Mouse (Mus musculus) forelimb bud, embryonic 11.5 days (tissue): ENCODE measurements at regions not wholly inside any gene's neighbourhood (a gene's known extent, or its start where the extent isn't known, plus 50 kb on each side); places are given as distances from the start of the nearest gene placed in this dataset.
"Not testable (repeated sequence)": the region's sequence is repeated elsewhere in the genome, so short reads cannot be mapped to it uniquely, and the experiment has no call there.

ENCODE experiments used
- DNase-seq: peaks from one replicate; pipeline ENCODE4 v3.0.0-alpha.2; 2012; ENCODE audit warnings: low read depth, low spot score

DNA sequence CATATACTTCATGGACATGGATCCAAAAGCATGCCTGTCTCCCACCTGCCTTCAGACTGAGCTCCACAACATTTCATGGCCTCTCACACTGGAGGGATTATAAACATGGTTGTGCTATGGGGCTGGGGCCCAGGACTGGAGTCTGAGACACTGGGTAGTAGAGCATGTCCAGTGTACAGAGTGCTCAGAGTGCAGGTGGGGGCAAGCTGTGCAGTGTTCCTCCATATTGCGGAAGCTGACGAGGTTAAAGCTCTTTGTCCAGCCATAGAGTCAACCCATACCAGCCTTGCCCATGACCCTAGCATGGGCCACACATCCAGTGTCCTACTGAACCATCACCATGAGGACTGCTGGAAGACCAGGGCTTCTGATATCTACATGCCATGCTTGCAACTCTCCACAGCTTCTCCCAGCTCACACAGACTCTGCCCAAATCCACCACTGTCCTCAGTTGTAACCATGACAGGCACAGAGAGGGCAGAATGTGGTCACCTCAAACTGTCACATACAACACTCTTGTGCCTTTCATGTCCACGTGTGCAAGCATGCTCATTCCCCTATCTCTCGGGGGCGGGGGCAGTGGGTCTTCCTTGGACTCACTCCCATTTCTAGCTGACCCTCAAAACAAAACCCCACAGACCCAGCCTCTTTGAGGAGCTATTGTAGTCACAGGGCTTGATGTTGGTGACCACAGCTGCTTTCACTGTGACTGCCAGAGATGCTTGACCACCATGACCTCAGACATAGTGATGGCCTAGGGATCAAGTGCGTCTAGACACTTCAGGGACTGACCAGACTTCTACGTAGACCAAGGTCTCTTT lies 55.9 kb downstream of the Tmem121 start:
- DNase-seq: no peak

DNA sequence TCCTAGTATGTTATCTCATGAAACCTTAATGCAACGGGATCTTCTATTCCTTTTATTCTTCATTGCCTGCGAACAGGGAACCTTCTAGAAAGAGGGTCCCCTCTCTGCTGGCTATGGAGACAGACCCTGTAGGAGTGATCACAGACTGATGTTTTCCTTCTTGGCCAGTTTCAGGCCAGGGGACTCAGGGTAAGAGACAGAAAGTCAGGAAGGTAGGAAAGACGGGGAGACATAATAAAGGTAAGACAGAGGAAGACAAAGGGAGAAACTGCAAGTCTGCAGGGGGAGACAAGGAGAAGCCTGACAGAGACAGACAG lies 56.4 kb downstream of the Tmem121 start:
- DNase-seq: no peak

DNA sequence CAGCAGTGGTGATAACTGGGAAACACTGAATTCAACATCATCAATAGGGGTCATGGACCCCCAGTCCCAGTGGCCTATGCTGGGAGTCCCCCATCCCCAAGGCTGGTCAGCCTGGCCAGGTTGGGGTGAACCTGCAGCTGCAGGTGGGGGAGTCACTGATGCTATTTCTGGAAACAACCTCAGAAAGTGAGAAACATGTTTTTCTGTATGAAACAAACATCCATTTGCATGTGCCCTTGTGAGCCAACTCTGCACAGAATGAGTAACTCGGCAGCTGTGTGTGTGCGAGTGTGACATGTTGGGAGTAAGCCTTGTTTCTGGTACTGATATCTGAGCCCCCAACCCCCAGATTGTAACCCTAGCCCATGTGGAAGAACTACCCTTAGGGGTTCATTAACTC lies 59.0 kb downstream of the Tmem121 start:
- no peak for DNase-seq

DNA sequence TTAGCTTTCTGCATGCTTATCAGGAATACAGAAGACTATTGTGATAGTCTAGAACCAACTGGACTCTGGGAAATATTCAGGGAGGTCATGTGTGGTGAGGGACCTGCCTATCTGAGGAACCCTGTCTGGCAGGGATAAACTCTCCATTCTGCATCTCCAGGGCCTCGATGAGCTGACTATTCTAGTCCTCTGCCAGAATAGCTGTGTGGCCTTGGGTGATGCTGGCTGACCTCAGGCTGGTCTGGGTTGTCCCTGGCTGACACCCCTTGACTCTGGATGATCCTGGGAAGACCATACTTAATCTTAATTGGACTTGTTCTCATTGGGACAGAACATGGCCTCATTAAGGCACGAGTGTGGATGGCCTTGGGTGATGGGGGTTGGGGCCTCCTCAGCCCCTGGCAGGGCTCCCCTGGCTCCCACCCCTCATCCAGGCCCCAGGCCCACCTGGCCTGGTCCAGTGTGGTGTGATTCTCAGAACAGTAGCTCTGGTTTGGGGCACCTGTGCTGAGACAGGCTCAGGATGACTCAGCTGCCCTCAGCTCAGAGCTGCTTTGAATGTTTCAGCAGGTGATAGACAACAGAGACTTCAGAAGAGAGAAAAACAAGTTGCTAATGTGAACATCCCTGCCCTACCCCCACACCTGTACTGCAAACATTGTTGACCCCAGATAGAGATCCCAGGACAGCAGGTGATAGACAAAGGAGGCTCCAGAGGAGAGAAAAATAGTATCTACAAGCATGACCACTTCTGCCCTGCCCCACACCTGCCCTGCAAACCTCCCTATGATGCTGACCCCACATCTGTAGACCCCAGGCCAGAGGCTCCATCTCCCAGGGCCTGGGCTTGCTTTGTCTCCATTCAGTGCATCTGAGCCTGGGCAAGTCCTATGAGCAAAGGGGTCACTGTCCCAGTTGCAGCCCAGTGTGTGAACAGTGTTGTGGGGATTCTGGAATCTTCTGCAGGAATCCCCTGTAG lies 68.0 kb downstream of the Tmem121 start:
- not testable (repeated sequence) for DNase-seq

DNA sequence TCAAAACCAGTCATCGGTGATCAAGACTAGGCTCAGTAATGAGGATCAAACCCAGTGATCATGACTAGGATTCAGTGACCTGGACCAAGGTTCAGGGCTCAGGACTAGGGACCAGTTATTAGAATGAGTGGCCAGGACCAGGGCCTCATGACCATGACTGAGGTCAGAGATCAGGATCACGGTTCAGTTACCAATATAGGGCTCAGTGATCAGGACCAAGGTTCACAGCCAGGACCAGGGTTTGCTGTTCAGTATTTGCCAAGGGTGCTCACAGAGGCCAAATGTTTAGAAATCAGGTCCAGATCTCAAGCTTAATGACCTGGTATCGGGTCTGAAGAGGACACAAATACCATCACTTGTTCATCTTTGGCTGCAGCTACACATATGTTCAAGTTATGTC lies 69.6 kb downstream of the Tmem121 start:
- DNase-seq: no peak

DNA sequence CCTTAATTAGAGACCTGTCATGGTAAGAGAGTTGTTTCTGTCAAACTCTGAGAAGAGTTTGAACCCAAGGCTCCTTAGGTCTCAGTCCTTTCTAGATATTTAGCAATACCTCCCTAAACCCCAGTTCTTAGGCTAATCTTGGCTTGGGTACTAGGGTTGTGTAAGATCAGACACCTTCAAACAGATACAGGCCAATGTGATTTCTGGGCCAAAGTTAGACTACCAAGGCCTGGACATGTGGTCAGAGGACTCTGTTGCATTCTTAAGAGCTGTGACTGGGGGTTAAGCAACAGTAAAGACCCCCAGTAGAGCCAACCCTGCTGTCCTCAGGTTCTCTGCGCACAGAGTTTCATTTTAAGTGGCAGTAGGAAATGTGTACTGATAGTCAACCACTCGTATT lies 70.9 kb downstream of the Tmem121 start:
- DNase-seq: no peak

DNA sequence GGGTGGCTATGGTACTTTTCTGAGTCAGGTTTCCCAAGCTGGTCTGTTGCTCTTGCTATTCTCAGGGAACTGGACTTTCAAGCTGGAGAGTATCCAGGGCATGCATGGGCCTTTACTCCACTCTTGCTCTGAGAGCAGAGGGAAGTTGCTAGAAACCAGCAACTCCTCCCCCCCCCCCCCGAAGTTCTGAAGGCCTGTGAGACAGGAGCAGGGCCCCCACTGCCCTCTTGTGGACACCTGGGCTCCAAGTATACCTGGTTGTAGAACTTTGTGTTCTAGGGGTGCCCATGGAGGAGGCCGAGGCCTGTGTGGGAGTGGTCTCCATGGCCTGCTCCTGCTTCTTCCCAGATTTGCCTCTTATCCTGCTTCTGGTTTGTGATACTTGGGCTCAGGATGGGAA lies 71.5 kb downstream of the Tmem121 start:
- no peak for DNase-seq

DNA sequence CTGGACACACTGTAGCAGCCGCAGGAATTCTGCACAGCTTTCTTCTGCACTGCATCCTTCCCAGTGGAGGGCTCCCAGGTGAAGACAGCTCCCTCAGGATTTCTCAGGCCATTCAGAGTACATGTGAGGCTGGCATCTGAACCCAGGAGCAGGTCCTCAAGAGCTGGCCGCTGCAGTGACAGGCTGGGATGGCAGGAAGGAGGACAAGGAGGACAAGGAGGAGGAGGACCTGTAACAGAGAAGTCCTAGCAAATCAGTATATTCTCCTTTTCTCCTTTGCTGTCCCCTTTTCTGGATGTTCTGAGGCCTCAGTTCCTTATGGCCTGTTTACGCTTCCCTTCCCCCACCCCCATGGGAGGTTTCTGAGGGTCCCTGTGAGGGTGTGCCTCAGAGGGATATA lies 73.7 kb downstream of the Tmem121 start:
- DNase-seq: no peak

DNA sequence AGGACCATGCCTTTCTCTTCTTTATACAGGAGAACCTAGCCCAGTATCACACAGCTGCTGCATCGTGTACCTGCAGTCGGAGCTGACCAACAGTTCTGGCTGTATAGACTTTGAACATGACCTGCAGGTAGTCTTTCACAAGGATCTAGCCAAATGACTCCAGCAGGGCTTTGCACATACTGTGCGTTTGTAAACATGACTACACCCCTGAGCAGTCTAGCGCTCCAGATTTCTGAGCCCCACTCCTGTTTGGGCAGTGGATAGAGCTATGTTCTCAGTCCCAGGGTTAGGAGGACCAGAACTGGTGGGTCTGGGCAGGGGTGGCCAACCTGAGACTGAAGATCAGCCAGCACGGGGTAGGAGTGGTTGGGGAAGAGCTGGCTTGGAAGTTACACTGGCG lies 74.6 kb downstream of the Tmem121 start:
- no peak for DNase-seq

DNA sequence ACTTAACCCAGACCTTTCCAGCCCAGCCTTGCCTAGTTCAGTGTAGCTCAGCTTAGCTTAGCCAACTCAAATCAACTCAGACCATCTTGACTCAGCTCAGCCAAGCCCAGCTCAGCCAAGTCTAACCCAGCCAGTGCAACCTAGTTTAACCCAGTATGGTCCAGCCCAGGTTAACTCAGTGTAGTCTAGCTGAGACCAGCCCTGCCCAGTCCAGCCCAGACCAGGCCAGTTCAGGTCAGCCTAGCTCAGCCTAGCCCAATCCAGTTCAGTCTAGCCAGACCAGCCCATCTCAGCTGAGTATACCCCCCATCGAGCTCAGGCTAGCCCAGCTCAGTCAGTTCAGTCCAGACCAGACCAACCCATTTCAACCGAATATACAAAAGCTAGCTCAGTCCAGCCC lies 90.2 kb downstream of the Tmem121 start:
- no peak for DNase-seq

DNA sequence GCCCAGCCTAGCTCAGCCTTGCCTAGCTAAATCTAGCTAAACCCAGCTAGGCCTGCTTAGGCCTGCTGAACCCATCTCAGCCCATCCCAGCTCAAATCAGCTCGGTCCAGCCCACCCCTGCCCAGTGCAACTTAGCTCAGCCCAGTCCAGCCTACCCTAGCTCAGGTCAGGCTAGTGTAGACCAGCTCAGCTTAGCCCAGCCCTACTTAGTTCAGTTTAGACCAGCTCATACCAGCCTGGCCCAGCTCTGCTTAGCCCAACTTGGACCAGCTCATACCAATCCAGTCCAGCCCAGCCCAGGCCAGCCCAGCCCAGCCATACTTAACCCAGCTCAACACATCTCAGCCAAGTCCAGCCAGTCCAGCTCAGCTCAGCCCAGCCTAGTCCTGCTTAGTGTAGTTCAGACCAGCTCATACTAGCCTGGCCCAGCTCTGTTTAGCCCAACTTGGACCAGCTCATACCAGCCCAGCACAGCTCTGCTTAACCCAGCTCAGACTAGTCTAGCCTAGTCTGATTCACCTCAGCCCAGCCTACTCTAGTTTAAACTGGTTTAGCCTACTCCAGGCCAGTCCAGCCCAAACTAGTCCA lies 90.7 kb downstream of the Tmem121 start:
- DNase-seq: no peak

DNA sequence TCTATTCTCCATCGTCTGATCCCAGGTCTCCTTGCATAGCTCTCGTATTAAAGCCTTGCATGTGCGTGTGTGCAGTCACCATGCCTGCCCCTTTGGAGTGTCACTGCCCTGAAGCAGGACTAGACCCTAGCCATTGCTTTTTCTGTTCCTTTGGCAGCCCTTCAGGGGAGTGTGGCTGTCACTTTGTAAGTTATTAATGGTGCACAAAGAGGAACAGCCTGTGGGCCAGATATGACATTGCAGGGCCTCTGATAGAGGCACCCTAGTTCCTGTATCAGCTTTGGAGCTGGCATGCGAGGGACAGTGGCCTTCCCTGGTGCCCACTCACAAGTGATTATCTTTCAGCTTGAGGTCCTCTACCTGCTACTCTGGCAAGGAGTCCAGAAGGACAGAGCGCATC lies 92.0 kb downstream of the Tmem121 start:
- no peak for DNase-seq

DNA sequence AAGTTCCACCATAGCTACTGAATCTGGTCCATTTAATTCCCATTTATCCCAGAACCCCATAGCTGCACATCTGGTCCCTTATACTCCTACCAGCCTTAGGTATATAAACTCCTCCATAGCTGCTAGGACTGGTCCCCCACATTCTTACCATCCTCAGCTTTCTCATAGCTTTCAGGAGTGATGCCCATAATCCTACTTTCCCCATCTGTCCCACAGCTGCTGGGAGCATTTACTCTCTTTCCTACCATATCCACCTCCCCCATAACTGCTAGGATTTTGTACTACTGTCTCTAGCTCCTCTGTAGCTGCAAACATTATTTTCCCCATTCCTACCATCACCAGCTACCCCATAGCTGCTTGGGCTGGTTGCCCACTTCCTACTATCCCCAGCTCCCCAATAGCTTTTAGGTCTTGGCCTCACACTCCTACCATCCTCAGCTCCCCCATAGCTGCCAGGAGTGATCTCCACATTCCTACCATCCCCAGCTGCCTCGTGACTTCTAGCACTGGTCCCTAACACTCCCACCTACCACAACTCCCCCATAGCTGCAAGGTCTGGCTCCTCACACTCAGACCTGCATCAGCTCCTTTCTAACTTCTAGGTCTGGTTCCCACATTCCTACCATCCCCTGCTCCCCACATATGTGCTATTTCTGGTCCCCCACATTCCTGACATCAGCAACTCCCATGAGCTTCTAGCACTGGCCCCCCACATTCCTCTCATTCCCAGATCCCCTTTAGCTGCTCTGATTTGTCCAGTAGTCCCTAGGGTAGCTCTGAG lies 106.5 kb downstream of the Tmem121 start:
- no peak for DNase-seq

DNA sequence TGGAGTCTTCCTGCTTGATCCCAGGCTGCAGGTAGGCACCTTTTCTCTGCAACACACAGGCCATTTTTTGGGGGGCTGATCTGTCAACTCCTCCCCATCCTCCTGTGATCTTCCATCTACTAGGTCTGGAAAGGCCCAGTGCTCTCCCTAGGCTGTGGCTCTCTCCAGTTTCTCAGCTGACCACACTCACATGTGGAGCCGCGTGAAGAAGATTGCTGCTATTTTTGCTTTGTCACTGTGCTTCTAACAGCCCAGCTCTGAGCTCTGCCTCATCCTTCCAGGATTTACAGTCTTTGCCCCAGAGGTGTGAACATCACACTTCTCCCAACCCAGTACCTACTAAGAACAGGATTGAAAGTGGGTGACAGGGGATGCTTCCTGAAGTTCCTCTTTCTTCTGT lies 110.2 kb downstream of the Tmem121 start:
- DNase-seq: no peak

DNA sequence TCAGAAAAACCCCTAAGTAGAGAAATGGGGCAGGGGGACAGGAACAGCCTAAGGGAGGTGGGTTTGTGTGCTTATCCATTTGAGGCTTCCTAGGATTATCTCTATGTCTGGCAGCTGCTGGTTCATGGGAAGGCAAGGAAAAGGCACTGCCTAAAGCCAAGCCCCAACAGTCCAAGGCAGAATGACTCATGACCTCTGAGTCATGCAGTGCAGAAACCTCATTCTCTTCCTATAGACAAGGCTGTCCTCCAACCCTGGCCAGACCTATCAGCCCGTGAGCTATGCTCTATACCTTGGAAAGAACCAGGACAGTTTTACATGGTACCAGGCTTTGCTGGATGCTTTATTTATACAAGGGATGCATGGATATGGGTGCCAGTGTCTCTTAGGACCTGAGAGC lies 120.2 kb downstream of the Tmem121 start:
- DNase-seq: no peak

DNA sequence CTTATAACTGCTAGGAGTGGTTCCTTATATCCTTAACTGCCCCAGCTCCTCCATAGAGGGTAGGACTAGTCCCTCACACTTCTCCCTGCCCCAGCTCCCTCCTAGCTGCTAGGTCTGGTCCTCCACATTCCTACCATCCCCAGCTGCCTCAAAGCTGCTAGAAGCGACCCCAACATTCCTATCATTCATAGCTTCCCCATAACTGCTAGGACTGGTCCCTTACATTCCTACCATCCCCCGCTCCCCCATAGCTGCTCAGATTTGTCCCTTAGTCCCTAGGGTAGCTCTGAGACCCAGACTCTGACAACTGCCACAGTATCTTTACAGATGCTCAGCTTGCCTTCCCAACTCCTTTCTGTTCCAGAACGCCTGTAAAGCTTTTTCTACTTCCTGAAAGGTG lies 127.6 kb downstream of the Tmem121 start:
- DNase-seq: peak; percentile 8

DNA sequence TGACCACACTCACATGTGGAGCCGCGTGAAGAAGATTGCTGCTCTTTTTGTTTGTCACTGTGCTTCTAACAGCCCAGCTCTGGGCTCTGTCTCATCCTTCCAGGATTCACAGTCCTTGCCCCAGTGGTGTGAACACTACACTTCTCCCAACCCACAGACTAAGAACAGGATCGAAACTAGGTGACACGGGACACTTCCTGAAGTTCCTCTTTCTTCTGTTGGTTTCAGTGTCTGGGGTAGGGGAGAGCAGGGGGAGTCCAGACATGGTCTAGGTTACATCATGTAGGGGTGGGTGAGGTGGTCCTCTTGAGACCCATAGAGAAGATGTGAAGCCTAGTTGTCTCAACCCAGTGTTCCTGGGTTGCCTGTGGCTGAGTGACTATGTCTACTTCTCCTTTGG lies 128.9 kb downstream of the Tmem121 start:
- no peak for DNase-seq

DNA sequence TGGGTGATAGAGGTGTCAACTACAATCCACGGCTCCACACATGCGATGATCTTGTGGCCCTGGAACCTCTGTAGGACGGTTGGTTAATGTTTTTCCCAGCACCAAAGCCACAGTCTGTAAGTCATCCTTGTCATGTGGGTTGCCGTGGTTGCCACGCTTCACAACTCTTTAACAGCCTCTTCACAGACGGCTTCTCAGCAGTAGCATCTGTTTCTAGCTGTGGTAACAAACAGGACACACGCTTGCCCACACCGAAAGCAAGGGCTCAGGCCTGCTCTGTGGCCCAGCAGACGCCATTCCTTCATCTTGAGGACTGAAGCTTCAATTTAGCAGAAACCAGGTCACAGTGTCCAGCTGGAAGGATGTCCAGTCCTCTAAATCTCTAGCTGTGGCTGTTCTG lies 135.4 kb downstream of the Tmem121 start:
- DNase-seq: no peak

DNA sequence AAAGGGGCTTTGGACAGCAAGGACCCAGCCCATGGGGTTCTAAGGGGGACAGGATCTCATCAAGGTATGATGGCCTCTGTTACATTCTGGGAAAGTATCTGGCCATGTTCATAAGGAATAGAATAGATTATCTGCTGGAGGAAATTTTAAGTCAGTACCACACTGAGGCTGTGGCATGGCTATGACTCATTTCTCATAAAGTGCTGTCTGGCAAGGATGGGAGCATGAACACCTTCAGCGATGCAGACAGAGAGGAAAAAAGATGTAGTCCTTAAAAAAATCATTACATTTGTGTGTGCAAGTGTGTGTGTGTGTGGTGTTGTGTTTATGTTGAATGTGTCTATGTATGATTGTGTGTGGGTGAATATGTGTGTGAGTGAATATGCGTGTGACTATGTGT lies 136.4 kb downstream of the Tmem121 start:
- no peak for DNase-seq

DNA sequence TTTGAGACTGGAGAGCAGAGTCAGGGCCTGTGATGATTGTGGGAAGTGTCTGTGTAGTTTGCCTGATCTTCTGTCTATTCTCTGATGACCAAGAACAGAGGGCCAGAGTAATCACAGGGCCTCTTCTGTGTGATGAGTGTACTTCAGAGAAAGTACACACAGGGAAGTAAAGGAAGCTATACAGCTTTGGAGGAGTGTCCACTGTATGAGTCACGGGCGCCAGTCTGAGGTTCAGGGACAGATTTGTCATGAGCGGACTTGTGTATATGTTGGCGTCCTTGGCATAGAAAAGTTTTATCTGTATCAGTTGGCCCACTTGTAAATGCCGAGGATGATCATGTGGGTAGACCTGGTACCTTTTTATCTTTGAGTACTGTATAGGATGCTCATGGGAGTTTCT lies 142.1 kb downstream of the Tmem121 start:
- no peak for DNase-seq

DNA sequence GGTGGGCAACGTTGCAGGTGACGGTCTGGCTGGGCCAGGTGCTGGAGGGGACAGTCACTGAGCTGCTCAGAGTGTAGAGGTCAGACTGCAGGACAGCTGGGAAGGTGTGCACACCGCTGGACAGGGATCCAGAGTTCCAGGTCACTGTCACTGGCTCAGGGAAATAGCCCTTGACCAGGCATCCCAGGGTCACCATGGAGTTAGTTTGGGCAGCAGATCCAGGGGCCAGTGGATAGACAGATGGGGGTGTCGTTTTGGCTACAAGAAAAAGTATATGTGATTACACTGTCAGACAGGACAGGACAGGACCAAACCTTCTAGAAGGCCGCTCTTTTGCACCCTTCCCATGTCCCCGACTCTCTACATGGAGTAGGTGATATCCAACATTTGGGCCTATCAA lies 144.5 kb downstream of the Tmem121 start:
- DNase-seq: no peak

DNA sequence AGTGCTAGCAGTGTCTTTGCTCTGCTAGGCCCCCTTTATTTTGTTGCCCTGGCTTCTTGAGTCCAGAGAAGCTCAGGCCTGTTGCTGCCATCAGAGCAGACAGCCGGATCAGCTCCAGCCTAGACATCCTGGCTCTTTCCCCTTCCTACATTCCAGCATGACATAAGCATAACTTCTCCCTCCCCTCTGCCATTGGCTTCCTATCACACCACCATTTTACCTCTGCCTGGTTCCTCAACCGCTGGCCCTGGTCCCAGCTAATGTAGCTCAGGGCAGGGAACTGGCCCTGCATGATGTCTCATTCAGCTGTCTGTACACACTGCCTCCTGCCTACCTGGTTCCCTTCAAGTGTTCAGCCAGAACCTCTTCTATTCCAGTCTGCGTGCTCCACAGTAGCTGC lies 146.5 kb downstream of the Tmem121 start:
- DNase-seq: no peak
